Mouse (Mus musculus): ENCODE data around the gene Rpl29.

GRCm38 (mm10) chr9:106476002-106476923 is 47.0 kb downstream of the Rpl29 start:
- TF ChIP-seq POLR2A (IDR thresholded peaks at IDR 0.05; ENCODE audit: low read depth, low read length) (peak; percentile 18; the same call in 1 of the 2 replicates), CTCF (IDR thresholded peaks at IDR 0.05; ENCODE audit: extremely low read depth, insufficient read depth, insufficient read length, insufficient replicate concordance) (no peak)

All from spleen, adult 2 months (tissue).